Mouse (Mus musculus) liver, postnatal 0 days (tissue): ENCODE data around the gene Cers1.

Experiments
- CTCF ChIP-seq: sonication (generic); IDR thresholded peaks from 2 replicates; pipeline ENCODE4 v1.5.1; 2016; ENCODE audit warnings: antibody characterized with exemption, low read depth
- EP300 ChIP-seq: IDR thresholded peaks from 2 replicates; pipeline ENCODE4 v1.6.1; 2016; ENCODE audit warnings: antibody characterized with exemption, low read depth, mild to moderate bottlenecking

GRCm38 (mm10) chr8:70323716-70324115 lies 8.1 kb downstream of the Cers1 start:
- peak; percentile 44 for TF ChIP-seq CTCF
- TF ChIP-seq EP300 = no peak
